Mouse (Mus musculus) lung, postnatal 4 days (tissue): ENCODE measurements around the gene Slc4a1ap.
"Not testable (repeated sequence)": the region's sequence is repeated elsewhere in the genome, so short reads cannot be mapped to it uniquely, and the experiment has no call there.

ENCODE experiments used
- DNase-seq, 2 experiments: peaks; one replicate each; pipeline ENCODE4 v3.0.0; 2021

The Slc4a1ap gene

GRCm38 (mm10) chr5:31567951-31568657 is 41.3 kb downstream of the Slc4a1ap start:
- no peak for DNase-seq

GRCm38 (mm10) chr5:31571023-31571608 is 44.3 kb downstream of the Slc4a1ap start:
- peak; percentile 66 to 75 for DNase-seq

GRCm38 (mm10) chr5:31573722-31574121 is 46.9 kb downstream of the Slc4a1ap start:
- no peak for DNase-seq

- DNase-seq = peak in 1 of 2 experiments; percentile 41
Measured at GRCm38 (mm10) chr5:31576539-31576975, 49.8 kb downstream of the Slc4a1ap start.

GRCm38 (mm10) chr5:31581263-31581662 is 54.5 kb downstream of the Slc4a1ap start:
- no peak for DNase-seq

GRCm38 (mm10) chr5:31581932-31582331 is 55.1 kb downstream of the Slc4a1ap start:
- no peak for DNase-seq

- no peak for DNase-seq
Measured at GRCm38 (mm10) chr5:31583261-31583660, 56.5 kb downstream of the Slc4a1ap start.

GRCm38 (mm10) chr5:31585526-31585925 is 58.7 kb downstream of the Slc4a1ap start:
- no peak for DNase-seq

GRCm38 (mm10) chr5:31588016-31588415 is 61.2 kb downstream of the Slc4a1ap start:
- DNase-seq = no peak

GRCm38 (mm10) chr5:31588672-31589071 is 61.9 kb downstream of the Slc4a1ap start:
- not testable (repeated sequence) for DNase-seq

GRCm38 (mm10) chr5:31589711-31590319 is 63.0 kb downstream of the Slc4a1ap start:
- no peak for DNase-seq

- no peak for DNase-seq
Measured at GRCm38 (mm10) chr5:31591122-31591521, 64.3 kb downstream of the Slc4a1ap start.

GRCm38 (mm10) chr5:31595868-31596267 is 69.1 kb downstream of the Slc4a1ap start:
- no peak for DNase-seq

- DNase-seq = peak; percentile 73 to 83
Measured at GRCm38 (mm10) chr5:31596481-31597429, 70.0 kb downstream of the Slc4a1ap start, which contains the start of gene Mrpl33. Gene Mrpl33 (plus strand): TSS chr5:31596935.

- DNase-seq = no peak
Measured at GRCm38 (mm10) chr5:31597430-31597944, 70.7 kb downstream of the Slc4a1ap start.

- DNase-seq = no peak
Measured at GRCm38 (mm10) chr5:31598121-31598520, 71.3 kb downstream of the Slc4a1ap start.

- peak; percentile 42 to 55 for DNase-seq
Measured at GRCm38 (mm10) chr5:31598579-31598978, 71.8 kb downstream of the Slc4a1ap start.

- no peak for DNase-seq
Measured at GRCm38 (mm10) chr5:31599161-31599560, 72.4 kb downstream of the Slc4a1ap start.

- DNase-seq = no peak
Measured at GRCm38 (mm10) chr5:31601162-31601722, 74.4 kb downstream of the Slc4a1ap start.

- peak; percentile 84 to 91 for DNase-seq
Measured at GRCm38 (mm10) chr5:31602377-31602776, 75.6 kb downstream of the Slc4a1ap start.

- DNase-seq = no peak
Measured at GRCm38 (mm10) chr5:31603766-31604165, 77.0 kb downstream of the Slc4a1ap start.

GRCm38 (mm10) chr5:31606151-31606550 is 79.4 kb downstream of the Slc4a1ap start:
- no peak for DNase-seq
